Mouse (Mus musculus) c-Kit-negative CD71-positive TER-119-positive erythroid progenitor cells, embryonic 14.5 days (primary cell): ENCODE results near the gene Atp6v1fnb.

Experiments
- DNase-seq: peaks from one replicate; pipeline ENCODE4 v3.0.0-alpha.2; 2013; ENCODE audit warnings: low read depth, low spot score

Atp6v1fnb gene

GRCm38 (mm10) chr6:29471137-29471536 lies at the start of gene Atp6v1fnb:
Atp6v1fnb (plus strand) TSS chr6:29471437.
- no peak for DNase-seq

DNA sequence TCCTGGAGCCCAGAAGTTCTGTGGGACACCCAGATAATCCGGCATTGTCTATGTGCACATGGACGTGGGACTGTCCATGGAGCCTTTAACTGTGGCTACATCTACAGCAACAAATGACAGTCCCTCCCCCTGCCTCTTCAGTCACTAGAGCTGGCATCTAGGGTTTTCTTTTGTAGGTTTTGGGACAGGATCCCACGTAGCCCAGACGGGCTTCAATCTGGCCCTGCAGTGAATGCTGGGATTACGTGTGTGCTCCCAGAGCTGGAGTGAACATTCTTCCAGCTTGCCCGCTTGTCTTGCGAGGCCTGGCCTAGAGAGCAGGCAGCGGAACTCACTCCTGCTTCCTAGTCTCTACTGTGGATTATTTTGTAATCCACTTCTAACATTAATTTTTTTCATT lies 46.1 kb upstream of the Atp6v1fnb start:
- no peak for DNase-seq

GRCm38 (mm10) chr6:29426331-29426730 lies 44.9 kb upstream of the Atp6v1fnb start:
- DNase-seq = no peak

- DNase-seq = no peak
Observed at GRCm38 (mm10) chr6:29428171-29428570, 43.1 kb upstream of the Atp6v1fnb start.

- DNase-seq = no peak
Observed at GRCm38 (mm10) chr6:29430681-29431420, 40.4 kb upstream of the Atp6v1fnb start.

DNA sequence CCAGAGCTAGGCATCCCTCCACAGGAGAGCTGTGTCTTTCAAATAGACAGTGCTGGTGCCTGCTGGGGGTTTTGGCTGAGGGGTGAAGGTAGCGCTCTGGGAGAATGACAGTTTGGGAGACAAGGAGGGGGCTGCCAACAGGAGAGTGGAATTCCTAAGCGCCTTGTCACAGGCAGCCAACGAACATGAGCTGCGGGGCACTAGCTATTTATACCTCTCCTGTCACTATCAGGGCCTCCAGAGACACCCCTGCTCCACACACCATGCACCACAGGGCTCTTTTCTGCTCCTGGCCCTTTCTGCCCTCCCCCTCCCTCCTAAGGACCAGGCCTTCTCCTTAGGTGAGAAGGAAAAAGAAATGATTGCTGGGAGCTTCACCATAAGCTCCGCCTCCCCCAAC lies 39.8 kb upstream of the Atp6v1fnb start:
- DNase-seq = no peak

DNA sequence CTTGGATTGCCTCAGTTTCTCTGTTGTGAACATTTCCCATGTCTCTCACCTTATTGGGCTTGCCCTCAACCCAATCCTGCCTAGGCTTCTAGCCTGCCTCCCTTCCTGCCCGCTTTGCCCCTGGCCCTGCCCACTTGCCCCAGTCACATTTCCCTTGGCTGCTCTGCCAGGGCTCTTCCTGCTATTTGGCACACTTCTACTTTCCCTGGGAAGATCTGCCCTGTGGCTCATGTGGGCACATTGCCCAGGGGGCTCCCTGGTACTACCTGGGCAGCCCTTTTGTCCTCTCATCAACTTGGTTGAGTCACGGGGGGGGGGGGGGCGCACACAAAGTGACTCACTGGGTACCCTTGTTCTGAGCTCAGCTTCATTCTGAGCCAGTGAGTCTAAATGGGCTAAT lies 39.1 kb upstream of the Atp6v1fnb start:
- no peak for DNase-seq

GRCm38 (mm10) chr6:29432676-29433037 lies 38.6 kb upstream of the Atp6v1fnb start:
- DNase-seq = no peak

- DNase-seq = no peak
Observed at GRCm38 (mm10) chr6:29433038-29433803, 38.0 kb upstream of the Atp6v1fnb start, which contains the start of gene Flnc. Flnc (plus strand) TSS chr6:29433256.

DNA sequence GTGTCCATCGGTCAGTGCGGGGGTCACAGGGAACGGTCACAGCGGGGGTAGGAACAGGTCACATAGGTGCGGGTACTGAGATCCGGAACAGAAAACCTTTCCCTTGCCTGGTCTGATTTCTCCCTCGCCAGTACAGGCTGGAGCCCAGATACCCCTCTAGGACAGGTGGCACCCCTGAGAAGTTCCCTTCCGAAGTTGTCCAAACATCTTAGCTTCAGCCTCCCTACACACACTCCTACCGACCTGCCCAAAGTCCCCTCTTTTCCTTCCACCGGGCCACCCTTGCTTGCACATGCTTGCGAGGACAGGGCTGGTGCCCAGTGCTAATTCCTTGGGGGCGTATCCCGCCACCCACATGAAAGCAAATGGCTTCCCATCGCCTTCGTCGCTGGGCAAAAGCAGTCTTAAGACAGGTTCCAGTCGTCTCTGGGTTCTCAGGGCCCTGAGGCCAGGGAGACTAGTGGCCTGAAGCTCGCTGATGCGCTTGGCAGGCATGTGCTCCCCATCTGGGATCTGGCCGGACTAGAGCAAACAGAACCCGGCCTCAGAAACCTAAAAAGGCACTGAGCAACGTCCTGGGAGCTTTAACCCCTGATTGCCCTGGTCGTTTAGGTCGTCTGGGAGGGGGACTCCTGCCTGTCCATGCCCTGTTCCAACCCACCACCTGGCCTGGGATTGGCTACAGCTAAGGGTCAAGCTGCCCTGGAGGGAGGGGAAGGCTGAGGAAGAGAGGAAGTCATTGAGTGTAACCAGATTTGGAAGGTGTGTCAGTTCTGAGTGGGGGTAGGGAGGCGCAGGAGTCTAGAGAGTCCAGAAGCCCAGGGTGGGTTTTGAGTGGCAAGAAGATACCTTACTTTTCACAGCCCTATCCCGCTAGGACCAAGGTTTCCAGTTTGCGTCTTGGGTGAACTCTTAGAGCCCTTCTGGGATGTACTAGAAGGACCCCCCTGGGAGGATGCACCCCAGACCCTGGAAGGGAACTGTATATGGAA lies 37.1 kb upstream of the Atp6v1fnb start:
- DNase-seq = no peak

GRCm38 (mm10) chr6:29434911-29435691 lies 36.1 kb upstream of the Atp6v1fnb start:
- DNase-seq = no peak

DNA sequence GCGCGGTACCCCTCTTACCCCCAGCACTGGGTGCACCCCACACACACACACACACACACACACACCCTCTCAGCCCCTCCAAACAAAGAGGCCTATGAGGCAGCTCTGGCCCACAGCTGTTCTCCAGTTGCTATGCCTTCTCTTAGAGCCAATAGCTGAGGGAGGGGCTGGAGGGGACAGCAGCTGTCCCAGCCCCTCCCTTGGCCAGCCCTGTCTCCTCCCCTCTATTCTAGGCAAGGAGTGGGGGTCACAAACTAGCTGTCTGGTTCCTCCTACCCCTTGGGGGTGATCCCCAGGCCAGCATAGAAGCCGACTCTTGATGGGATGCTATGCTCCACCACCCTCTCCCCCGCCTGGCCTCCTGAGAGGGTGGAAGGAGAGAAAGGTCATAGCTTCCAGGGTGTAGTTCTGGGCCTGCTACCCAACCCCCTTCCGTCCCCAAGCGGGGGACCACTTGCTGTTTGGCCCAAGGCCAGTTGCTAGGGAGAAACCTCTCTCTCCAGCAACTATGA lies 35.2 kb upstream of the Atp6v1fnb start:
- DNase-seq = no peak

DNA sequence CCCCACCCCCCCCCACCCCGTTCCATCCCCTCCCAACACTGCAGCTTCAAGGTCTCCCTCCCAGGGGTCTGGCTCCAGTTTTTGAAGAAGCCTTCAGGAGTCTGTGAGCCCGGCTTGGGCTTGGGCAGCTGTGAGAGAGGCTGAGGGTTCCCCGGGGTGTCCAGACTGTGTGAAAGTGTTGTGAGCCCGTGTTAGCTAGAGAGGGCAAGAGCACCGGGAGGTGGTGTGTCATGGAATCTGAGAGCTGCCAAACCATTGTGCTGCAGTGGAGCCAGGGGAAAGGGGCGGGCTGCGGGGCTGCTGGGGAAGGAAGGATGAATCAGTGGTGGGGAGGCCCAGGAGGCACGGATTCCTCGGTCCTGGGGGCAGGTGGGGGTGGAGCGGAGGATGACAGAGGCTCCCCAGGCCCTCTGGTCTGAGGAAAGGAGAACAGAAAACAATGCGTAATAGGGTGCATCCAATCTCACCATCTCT lies 34.7 kb upstream of the Atp6v1fnb start:
- DNase-seq = no peak

- no peak for DNase-seq
Observed at GRCm38 (mm10) chr6:29439251-29439650, 32.0 kb upstream of the Atp6v1fnb start.

- DNase-seq = no peak
Observed at GRCm38 (mm10) chr6:29439789-29440188, 31.4 kb upstream of the Atp6v1fnb start.

DNA sequence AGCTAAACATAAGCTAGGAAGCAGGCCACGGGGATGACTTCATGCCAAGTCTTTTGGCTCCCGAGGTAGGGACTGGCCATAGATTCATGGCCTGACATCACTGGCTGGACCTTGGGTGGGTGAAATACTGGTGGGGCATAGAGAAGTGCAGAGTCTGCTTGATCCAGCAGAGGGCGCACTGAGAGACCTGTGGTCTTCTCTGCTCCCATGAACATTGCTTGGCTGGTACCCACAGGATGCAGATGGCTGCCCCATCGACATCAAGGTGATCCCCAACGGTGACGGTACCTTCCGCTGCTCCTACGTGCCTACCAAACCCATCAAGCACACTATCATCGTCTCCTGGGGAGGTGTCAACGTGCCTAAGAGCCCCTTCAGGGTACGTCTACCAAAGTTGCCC lies 26.5 kb upstream of the Atp6v1fnb start:
- no peak for DNase-seq

DNA sequence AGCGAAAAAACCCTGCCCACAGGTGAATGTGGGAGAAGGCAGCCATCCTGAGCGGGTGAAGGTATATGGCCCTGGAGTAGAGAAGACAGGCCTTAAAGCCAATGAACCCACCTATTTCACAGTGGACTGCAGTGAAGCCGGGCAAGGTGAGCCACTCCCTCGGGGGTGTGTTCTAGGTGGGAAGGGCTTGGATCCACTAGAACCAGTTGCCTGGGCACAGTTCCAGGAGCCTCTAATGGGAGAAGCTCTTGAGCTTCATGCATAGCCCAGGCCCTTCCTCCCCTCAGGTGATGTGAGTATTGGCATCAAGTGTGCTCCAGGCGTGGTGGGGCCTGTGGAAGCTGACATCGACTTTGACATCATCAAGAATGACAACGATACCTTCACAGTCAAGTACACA lies 25.9 kb upstream of the Atp6v1fnb start:
- no peak for DNase-seq

DNA sequence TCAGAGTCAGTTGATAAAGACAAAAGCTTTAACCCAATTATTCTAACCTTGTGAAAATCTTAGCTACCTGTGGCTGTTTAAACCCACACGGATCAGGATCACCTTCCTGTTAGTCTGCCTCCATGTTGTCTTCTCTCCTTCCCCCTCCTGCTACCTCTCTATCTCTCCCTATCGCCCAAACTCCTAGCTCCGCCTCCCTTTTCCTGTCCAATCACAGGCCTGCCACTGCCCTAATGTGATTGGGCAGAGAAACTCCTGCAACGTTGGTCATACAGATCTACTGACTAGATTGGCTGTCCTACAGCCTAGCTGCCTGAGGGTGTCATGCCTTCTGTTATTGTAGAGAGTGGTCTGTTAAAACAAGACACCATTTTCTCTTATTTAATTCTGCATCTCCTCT lies 21.4 kb upstream of the Atp6v1fnb start:
- DNase-seq = no peak

- DNase-seq = no peak
Observed at GRCm38 (mm10) chr6:29450667-29451066, 20.6 kb upstream of the Atp6v1fnb start.

DNA sequence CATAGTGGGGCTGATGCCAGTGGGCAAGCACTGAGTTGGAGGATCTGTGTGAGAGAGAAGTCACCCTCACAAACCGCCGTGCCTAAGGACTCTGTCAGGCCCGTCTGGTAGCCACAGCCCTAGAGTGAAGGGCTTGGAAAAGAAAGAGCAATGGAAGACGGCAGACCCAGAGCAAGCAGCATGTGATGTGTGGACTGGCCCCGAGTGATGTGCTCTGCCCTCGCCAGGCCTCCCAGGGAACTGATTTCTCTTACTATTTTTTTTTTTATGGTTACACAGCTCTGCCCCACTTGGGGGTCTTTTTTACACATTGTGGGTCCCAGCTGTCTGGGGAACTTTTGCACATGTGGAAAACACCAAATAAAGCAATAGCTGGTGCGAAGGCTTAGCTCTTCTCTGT lies 9.7 kb upstream of the Atp6v1fnb start:
- no peak for DNase-seq

- no peak for DNase-seq
Observed at GRCm38 (mm10) chr6:29463388-29463787, 7.8 kb upstream of the Atp6v1fnb start.
